Mouse (Mus musculus): ENCODE measurements around the gene D630003M21Rik.
A peak's percentile ranks its signal among the peaks of the same experiment; 100 is the strongest.

The D630003M21Rik gene

GRCm38 (mm10) chr2:158141690-158142440 is 87.2 kb downstream of the D630003M21Rik start:
- peak; percentile 43 for DNase-seq (ENCODE audit: low read depth, low spot score)

DNA sequence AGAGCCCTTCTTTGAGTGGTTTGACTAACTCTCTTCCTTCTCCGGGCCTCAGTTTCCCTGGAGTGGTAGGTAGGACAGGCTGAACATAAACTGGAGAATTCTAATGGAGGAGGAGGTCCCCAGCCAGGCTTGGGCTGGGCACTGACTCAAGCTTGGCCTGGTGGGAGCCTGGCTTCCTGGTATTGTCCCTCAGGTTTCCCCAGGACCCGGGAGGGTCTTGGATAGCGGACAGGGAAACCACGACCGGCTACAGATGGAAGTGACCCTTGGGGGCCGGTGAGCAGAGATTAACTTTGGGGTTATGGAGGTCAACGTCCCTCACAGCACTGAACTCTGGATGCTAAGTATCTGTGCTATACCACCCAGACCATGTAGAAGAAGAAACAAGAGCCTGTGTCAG is 87.8 kb downstream of the D630003M21Rik start:
- DNase-seq (ENCODE audit: low read depth, low spot score) = no peak

- no peak for DNase-seq (ENCODE audit: low read depth, low spot score)
Observed at GRCm38 (mm10) chr2:158140664-158141063, 88.4 kb downstream of the D630003M21Rik start.

DNA sequence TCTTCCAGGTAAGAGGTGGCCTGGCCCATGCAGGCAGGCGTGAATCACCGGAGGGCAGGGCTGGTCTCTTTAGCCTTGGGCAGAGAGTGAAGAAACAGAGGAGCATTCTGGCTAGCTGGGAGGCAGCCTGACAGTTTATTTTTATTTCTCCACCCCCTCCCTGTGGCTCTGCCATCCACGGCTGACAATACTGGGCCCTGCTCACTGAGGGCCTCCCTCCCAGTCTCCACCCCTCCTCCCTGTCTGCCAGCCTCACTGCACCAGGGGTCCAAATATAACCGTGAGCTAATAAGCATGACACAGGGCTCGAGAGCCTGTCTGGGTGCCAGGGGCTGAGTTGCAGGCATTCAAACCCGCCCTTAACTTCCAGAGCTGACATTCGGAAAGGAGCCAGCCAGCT is 89.4 kb downstream of the D630003M21Rik start:
- DNase-seq (ENCODE audit: low read depth, low spot score) = peak; percentile 95

GRCm38 (mm10) chr2:158138778-158139177 is 90.2 kb downstream of the D630003M21Rik start:
- no peak for DNase-seq (ENCODE audit: low read depth, low spot score)

- peak; percentile 48 for DNase-seq (ENCODE audit: low read depth, low spot score)
Observed at GRCm38 (mm10) chr2:158137771-158138170, 91.3 kb downstream of the D630003M21Rik start.

DNA sequence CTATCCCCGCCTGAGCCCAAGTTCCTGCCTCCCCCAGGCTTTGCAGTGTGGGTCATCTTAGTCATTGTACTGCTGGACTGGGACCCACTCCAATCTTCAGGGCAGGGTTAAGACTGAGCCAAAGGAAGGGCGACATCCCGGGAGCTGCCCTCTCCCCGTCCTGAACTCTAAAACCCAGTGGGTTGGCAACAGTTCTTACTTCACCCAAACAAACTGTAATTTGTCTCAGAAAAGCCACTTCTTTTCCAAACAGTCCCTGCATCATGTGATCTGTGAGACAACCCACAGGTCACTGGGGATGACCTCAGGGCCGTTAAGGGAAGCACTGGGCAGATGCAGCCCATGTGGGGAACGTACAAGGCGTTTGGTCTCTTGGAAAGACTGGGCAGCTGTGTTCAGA is 92.8 kb downstream of the D630003M21Rik start:
- peak; percentile 55 for DNase-seq (ENCODE audit: low read depth, low spot score)

GRCm38 (mm10) chr2:158133050-158133449 is 96.0 kb downstream of the D630003M21Rik start:
- DNase-seq (ENCODE audit: low read depth, low spot score) = no peak
